Mouse (Mus musculus) adrenal gland, postnatal 25 days (tissue): ENCODE measurements around the gene Mettl25. TPM values are rescaled to one million over a fixed set of nuclear protein-coding genes. Genes with fewer than 3 reads are reported as not detected.

Experiments
- DNase-seq: peaks from one replicate; pipeline ENCODE4 v3.0.0; 2021; ENCODE audit warnings: mixed read lengths
- long read RNA-seq: library from polyadenylated mRNA; stranded (forward); transcript quantifications from one replicate; pipeline ENCODE4 v2.0.0, GENCODE M21; 2021
- total RNA-seq: library from RNA; stranded (reverse); gene quantifications from 2 replicates; pipeline ENCODE4 v1.2.3, GENCODE M21; 2021

Gene Mettl25
- 9.4 and 10.3 TPM in 2 replicates for total RNA-seq
- long read RNA-seq, transcript Mettl25-201 (12 exons, 2,033 nt): major isoform, 12 of 15 reads
- long read RNA-seq, partial matches to known transcripts: 0 of 15 reads
- long read RNA-seq, other reads (novel, unspliced or antisense): 3 of 15 reads

- DNase-seq: peak; percentile 96
Observed at GRCm38 (mm10) chr10:105840928-105841888, at the start of gene Mettl25, which contains the start of gene Ccdc59. Gene Mettl25 (minus strand): TSS chr10:105841380. Gene Ccdc59 (plus strand): TSS chr10:105841067.

GRCm38 (mm10) chr10:105867312-105867711, 26.1 kb upstream of the Mettl25 start:
- no peak for DNase-seq

GRCm38 (mm10) chr10:105851136-105851535, 10.0 kb upstream of the Mettl25 start:
- DNase-seq: no peak

DNA sequence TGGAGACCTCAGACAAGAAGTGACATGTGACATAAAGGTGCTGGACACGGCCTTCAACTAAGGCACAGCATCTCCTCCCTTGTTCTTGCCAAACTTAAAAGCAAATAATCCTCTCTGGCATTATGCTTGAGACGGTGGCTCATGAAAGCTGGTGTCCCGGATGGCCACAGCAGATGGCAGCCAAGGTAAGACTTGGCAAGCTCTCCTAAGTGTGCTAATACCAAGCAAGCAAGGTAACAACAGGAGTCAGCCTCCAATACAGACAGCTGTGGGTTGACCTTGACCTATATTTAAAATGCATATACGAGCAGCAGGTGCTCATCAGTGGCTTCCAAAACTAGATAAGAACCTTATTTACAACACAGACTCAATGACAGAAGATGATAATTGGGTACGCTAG, 9.1 kb upstream of the Mettl25 start:
- DNase-seq: no peak

DNA sequence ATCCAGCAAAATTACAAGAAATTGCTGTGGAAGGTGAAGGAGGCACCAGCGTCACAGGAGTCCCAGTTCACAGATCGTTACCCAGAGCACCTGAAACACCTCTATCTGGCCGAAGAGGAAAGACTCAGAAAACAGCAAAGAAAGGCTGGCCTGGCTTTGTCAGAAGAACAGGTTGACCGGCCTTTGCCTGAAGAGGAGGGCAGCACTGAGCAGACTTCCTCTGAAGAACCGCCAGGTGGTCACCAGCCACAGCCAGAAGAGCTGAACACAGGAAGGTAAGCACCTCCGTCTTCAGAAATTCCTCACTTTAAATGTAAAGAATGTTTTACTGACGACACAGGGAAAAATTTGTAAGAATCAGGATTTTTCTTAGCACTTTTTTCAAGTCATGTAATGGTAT, 1.4 kb upstream of the Mettl25 start:
- no peak for DNase-seq

DNA sequence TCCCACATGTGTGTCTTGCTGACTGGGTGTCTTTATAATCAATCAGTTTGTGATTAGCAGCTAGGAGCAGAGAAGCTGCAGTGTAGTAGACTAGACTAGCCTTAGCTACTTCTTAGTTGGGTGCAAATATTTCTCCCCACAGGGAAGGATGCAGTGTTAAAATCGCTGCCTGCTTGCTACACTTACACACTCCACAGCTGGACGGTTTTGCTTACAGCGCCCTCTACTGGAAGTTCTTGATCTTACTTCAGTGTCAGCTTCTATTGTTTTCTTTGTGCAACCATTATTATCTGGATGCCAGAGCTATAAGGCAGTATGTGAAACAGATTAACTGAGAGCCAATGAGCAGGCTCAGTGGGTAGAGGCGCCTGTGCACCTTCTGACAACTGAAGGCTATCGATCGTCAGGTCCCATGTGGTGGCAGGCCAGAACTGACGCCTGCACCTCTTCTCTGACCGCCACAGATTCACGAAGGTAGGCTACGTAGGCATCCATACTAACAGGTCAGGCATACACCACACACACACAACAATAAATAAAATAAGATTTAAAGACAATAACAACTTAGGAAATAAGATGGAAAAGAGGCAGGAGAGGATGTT, 6.5 kb downstream of the Mettl25 start:
- DNase-seq: no peak

DNA sequence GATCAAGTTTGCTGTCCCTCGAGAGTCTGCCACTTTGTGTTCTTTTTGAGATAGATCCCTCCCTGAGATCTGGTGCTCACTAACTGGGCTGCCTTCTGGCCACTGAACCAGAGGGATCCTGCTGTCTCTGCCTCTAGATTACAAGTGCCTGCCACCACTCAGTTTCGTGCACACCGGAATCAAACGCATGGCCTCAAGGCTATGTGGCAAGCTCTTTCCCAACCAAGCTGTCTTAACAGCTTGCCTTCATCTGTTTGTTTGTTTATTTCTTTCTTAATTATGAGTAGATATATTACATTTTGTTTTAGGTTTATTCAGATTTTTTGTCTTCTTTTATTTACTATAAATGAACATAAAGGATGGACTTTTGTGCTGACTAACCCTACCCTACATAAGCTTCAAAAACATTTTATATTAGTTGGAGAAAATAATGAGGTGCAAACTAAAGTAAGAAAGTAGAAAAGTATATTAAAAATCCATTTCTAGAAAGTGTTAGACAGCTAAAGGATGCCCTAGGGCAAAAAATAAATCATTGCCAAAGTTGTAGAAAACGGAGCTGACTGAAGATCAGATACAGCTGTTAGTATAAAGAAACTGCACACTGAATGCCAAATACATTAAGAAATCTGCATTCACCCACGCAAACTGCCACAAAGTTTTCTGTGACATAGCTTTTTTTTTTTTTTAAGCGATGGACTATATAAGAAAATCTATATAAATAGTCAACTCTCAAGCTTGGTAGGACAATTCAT, 34.7 kb downstream of the Mettl25 start:
- no peak for DNase-seq

- DNase-seq: no peak
Observed at GRCm38 (mm10) chr10:105803461-105803860, 37.7 kb downstream of the Mettl25 start.

DNA sequence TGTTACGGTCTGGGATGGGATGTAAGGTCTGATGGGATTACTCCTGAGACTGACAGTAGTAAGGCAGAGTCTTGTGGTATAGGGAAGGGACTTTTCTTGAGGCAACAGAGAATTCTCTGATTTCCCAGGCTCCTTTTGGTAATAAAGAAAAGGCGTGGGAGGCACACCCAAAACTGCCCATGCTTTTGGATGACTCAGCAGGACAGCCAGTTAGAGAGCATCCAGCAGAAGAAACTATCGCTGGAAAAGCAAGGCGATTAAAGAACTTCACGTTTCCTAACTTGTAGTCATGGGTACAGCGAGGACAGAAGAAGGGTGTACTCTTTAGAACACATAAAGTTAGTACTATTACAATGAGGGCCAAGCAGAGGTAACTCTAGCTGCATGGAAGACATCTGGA, 39.0 kb downstream of the Mettl25 start:
- no peak for DNase-seq

DNA sequence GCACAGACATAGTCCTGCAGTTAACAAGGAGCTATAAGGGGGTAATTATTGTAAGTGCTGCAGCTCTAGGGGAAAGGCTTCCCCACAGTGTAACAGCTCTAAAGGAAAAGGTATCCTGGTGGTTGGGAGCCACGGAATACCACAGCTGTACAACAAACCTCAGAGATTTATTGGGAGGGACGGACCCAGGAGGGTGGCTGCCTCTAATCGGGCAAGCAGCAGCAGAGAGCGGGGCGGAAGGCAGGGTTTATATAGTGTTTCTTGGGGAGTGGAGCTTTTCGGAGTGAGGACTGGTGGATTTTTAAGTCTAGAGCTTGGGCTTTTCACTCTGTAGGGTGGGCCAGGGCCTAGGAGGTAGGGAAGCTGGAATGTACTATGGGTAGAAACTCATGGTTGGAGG, 40.0 kb downstream of the Mettl25 start:
- no peak for DNase-seq

DNA sequence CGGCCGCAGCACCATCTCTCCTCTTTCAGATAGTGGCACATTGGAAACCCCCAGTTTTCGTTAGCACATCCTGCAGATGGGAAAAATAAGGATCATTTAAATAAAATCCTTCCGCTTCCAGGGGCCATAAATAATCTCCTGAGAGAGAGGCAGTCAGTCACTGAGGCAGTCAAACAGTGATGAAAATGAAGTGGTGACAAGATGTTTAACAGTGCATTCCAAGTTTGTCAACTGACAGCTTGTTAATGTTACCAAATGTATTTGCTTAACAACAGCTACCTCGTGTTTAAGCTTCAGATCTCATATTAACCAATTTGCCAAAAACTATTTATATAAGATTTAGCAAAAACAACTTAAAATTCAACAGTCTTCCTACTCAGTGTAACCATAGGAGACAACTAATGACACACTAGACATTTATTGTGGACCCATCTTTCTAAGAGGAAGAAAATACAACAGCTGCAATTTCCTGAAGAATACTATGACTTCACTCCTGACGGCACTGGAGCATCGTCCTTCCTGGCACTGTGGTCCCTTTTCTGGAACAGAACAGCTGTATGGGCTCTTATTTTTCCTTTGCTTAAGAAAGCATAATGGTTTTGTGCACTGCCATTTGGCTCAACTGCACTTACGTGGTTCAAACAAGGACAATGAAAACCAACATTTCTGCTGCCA, 43.8 kb downstream of the Mettl25 start:
- DNase-seq: no peak

DNA sequence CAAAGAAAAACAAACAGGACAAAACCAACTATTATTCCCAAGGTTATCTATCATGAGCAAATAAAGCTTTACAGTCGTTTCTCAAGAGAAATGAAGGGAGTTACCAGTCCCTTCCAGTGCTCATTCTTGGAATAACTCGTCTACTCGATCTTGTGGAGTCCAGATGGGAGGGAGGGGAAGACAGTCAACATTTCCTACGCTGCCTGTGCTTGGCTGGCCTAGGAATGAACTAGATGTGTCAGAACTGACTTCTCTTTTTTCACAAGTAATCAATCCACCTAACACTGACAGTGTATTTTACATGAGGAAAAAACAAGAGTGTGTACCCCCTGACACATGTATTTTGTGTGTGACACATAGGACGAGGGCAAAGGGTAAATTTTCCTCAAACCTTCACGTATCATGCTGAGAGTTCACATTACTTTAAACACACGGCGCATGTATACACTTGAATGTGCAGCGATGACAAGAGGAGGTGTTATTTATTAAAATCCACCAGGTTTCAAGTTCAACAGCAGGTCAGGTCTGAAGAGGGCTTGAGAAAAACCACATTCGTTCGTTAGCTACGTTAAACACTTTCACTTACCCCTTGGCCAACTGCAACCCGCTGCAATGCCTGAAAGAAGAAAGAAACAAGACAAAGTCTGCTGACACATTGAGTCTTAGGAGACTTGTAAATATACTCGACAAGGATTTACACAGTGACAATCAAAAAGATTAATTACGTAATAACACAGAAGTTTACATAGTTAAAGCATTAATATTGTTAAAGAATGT, 47.2 kb downstream of the Mettl25 start:
- DNase-seq: no peak

DNA sequence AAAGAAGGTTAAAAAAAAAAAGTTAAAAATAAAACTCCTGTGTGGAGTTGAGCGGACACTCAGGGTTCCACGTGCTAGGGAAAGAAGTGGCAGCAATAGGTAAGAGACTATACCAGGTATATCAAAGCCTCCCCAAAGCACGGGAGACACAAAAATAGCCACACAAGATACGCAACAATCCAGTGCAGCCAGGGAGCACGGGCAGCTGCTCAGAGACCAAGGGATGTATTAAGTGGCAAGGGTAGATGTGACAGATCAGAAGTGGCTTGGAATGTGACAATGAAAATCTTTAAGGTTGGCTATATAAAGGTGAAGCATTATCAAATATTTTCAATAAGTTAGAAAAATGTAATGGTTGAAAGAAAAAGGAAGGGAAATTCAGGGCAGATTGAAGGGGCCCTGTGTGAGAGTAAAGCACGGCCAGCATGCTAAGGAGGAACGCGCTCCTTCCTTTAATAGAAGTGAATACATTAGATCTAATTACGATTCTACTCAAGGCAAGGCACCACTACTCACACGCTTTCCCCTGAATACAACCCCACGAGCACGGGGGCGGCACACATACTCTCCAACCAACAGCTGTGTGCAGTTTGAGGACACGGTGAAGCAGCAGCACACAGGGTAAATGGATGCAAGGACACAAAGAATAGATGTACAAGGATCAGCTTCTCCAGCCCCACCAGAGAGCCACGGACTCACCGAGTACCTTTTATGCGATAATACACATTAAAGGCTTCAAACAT, 52.3 kb downstream of the Mettl25 start:
- DNase-seq: no peak

DNA sequence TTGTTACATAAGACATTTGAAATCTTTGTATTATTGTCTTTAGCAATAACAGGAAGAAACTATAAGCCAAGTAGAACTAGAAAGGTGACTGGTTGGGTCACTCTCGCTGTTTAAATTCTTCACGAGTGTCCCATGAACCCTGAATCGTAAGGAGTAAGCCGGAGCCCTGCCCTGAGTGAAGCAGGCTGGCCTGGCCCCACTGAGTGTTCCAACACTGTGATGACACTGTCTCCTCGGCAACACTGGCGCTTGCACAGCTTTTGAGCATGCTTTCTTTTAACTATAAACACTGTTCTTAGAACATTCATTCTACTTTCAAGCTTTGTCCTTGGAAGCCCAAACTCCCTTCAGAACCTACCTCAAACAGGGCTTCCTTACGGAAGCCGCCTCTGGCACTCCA, 57.4 kb downstream of the Mettl25 start:
- no peak for DNase-seq

GRCm38 (mm10) chr10:105774382-105774781, 66.8 kb downstream of the Mettl25 start:
- peak; percentile 37 for DNase-seq

DNA sequence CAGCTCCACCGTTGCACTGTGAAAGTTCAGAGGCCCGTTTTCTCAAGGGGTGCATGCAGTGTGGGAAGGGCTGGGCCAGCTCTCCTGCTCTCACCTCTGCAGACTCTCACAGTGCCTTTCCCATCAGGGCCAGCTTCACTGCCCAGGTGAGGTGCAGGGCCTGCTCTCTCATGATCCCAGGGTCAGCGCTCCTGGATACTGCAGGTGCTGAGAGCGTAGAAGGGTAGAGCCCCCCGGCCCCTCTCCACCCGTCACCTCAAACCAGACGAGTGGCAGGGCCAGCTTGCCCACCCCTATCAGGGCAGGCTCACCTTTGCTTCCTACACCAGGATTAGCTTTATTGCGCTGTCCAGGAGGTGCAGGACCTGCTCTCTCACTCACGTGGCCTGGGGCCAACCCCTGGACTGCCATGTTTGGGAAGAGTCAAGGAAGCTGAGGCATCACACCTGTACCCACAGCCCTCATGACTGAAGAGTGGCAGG, 68.3 kb downstream of the Mettl25 start:
- no peak for DNase-seq

DNA sequence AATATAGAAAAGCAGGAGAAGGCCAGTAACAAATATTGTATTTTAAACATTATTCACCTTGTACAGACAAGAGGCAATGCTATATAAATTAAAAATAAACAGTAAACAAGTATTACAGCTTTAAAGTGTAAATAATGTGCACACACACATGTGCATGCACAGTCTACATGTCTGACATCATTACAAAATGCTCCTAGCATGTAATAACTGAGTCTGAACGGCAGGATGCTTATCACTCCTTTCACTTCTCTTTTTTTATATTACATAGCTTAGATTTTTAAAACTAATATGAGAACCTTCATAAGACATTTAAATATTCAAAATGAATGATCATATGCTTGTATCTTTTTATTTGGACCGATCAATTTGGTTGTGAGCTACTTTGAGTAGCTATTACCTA, 77.2 kb downstream of the Mettl25 start:
- no peak for DNase-seq

DNA sequence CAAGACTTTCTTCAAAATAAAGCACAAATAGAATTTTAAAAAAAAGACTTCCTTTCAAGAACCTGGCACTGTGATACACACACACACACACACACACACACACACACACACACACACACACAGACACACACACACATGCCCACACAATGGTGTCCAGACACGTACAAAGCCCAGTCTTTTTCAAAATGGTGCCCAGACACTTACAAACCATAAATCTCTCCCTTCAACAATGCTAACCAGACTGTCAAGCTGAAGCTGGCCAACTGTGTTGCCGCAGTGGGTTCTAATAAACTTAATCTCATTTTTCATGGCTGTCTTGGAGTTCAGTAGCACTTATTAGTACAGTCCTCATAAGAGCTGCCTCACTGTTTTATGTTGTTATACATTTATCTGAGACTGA, 80.7 kb downstream of the Mettl25 start:
- DNase-seq: no peak

DNA sequence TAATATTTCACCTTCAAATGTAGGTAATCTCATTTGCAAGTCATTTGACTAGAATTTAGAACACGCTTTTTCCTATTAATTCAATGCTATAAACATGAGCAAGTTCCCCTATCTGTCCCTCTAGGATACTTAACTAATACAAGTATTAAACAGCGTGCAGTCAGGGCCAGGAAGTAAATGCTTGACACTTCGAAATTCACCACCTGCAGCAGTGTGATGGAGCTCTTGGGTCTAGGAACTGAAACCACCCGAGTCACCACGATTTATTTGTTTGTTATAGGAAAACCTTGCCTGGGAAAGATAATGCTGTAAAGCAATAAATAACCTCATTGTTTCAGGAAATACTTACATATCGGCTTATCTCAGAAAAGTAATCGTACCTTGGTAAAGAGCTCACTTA, 81.1 kb downstream of the Mettl25 start:
- DNase-seq: no peak
